Mouse (Mus musculus) 416B (cell line): ENCODE results near the gene Ntrk3.

ENCODE experiments used
- DNase-seq: peaks from one replicate; pipeline ENCODE4 v3.0.0; 2011; ENCODE audit warnings: low read depth

Ntrk3 gene

DNA sequence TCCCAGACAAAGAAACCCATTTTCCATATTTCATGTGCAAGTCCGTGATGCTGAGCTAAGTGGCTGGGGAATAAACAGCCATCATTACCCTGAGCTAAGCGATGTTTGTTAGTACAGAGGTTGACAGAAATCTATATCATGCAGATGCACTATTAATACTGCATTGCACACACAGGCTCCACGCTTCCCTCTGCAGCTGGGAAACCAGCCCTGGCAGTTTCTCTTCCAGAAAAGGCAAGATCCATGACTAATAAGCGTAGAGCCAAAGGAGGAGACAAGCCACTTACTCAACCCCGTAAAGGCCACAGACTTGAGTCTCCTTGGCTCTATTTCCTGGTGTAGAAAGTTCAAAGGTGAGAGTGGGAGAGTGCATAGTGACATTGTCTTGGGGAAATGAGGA, 390.3 kb downstream of the Ntrk3 start:
- no peak for DNase-seq

- no peak for DNase-seq
These were observed 404.4 kb downstream of the Ntrk3 start for GRCm38 (mm10) chr7:78333422-78333821.

DNA sequence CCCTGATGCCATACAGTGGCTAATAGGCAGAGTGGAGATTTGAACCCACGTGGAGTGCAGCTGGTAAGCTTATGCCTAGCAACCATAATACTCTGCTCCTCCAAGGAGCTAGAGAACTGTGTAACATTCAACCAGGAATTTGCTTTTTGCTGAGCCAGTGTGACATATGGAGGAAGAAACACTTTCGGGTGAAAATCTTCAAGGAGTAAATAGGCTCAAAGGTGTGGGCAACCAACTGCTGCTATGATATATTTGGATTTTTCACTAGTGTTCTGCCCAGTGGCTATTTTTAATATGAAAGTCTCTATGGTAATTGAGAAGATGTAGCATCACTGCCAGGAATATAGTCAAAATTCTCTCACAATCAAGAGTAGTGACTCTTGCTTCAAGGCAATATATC, 409.5 kb downstream of the Ntrk3 start:
- no peak for DNase-seq

DNA sequence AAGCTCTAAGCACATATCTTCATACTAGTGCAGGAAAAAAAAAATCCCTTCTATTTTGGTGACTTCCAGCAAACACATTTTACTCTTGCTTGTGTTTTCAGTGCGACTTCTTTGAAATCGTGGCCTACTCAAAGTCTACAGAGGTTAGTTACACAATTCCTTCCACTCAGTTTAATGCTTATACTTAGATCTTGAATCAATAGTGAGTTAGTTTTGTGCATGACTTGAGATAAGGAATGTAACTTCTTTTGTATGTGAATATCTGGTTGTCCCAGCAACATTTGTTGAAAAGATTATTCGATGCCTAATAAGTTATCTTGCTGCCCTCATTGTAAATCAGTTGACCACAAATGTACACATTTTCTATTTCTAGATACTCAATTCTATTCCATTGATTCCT, 411.6 kb downstream of the Ntrk3 start:
- DNase-seq, result no peak

DNA sequence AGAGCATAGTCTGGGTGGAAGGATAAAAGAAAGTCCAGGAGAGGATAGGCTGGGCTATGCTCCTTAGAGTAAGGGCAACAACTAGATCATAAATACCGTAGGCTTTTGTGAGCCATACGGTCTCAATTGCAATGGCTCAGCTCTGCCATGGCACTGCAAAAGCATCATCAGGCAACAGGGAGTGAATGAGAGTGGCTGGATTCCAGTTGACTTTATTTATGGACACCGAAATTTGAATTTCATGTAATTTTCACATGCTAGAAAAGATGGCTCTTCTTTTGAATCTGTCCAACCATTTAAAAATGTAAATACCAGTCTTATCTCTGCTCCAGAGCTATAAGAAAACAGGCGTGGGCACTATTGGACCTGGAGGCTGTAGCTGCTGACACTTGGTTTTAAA, 419.2 kb downstream of the Ntrk3 start:
- no peak for DNase-seq

DNA sequence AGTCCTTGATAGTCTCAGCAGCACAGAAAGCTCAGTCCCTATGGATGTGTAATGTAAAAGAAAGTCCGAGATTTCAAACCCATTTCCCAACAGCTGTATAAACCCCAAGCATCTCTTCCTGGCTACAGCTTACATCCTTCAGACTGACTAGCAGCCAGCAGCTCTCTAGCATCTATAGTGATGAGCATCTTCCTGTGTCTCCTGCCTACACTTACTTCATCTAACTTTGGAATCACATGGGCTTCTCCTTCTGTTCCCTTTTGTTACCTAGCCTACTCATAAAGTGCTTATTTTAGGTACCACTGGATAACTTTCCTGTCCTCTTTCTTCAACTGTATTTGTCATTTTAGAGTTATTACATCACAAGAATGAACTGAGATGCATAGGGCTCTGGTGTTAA, 432.0 kb downstream of the Ntrk3 start:
- DNase-seq, result no peak

DNA sequence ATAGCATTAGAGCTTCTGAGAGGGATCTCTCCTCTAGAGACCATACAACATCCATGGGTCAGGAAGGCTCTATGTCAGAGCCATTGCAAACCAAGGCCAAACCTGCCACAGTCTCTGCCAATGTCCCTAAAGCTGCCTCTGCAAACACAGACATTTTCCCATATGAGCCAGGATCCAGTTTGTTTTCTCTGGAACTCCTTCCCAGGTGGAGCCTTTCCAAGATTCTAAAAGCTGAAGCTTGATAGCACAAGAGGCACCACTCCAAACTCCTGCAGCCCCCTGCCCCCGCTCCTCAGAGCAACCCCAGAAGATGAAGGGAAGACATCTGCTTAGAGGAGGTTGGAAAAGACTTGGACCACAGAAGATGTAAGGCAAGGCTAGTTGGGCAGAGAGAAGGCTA, 432.8 kb downstream of the Ntrk3 start:
- no peak for DNase-seq

DNA sequence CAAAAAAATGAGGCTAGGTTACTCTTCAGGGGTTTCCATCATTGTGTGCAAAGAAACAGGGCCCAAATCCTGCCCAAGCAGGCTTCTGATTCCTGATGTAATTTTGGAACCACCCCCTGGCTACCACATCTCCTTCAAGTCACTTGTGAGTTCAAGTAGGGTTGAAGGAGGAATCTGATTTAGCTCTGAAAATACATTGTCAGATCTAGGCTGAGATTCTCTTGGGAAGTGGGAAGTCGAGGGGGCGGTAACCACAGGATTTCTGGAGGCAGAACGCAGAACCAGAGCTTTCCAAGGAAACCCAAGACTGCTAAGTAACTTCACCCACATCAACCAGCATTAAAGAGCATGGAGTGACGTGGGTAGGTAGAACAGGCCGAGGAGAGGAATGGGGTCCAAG, 440.5 kb downstream of the Ntrk3 start:
- DNase-seq, result no peak

GRCm38 (mm10) chr7:78294322-78294721, 443.5 kb downstream of the Ntrk3 start:
- DNase-seq, result no peak

- DNase-seq, result no peak
These were observed 447.6 kb downstream of the Ntrk3 start for GRCm38 (mm10) chr7:78290186-78290585.

DNA sequence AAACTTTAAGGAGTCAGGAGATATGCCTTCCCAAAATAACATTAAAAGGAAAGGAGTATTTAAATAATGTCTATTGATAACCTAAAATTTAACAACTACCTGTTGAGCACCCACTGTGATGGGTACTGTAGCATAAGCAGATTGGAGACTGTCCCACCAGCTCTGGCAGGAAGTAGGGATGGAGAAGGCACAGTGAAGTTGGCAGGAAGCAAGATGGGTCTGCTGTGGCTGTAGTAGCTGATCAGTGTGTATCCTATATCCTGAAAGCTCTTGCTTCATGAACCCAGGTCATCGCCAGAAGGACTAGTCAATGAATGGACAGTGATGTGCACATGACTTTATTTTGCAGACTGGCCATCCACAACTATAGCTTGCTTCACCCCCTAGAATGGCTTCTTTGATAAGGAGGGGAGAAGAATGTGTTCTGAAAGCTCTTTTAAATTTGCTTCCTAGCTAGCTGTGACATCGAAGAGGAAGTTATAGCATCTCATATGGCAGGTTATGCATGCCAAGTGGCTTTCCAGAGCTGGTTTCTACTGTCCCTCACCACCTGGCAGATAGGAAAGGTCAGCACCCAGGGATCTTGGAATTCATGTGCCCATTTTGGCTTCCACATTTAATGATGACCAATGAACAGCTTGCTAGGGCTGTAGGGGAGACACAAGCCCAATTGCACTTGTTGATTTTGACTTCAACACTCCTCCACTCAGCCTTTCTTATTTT, 451.1 kb downstream of the Ntrk3 start:
- DNase-seq, result no peak

DNA sequence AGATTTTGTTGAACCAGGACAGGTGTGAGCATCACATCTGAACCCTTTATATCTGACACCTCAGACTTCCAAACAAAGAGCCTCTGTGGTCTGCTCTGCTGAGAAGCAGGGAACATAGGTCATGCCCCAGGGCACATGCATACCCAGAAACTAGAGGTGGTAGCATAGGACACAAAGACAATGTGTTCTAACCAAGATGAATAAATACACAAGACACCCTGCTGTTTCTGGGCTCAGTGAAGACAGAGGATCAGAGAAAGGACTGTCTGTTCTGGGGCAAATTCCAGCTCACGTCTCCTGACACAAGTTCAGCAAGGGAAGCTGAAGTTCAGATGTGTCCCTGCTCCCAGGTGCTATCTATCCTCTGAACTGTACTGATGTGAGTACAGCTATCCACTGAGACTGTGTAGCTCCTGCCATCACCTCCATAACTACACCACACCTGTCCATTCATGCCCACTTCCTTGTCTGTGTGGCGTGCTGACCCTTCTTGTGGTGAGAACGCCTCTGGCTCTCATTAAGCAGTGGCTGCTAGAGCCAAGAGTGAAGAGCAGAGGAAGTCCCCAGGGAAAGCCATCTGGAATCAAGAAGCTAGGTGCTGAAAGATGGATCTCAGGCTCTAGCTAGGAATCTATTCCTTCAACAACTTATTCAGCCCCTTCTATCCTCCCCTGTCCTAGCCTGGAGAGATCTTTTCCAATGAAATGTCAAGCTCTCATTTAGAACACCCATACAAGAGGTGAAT, 468.1 kb downstream of the Ntrk3 start:
- DNase-seq, result no peak

DNA sequence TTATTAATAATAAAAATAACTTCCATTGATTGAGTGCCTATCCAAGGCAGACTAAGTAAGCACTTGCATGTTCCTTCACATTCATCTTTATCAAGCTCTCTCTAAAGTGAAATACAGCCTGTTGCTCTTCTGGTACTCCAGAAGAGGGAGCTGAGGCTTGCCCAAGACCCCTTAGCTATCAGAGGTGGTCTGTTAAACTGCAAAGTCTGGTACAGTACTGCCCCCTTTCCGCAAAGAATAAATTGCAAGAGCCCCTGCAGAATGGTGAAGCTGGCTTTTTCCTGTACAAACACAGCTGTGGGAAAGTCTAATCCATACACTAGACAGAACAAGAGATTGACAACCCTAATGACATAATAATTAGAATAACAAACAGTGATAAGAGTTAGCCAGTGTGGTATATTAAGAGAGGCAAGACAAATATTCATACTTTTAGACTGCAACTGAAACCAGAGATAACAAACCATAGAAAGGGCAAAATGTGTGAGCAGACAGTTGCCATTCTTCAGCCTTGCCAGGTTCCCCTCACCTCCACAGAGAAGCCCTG, 470.3 kb downstream of the Ntrk3 start:
- no peak for DNase-seq

- no peak for DNase-seq
These were observed 473.3 kb downstream of the Ntrk3 start for GRCm38 (mm10) chr7:78264432-78265002.

GRCm38 (mm10) chr7:78261420-78262125, 476.2 kb downstream of the Ntrk3 start:
- no peak for DNase-seq

- no peak for DNase-seq
These were observed 479.7 kb downstream of the Ntrk3 start for GRCm38 (mm10) chr7:78258151-78258550.

GRCm38 (mm10) chr7:78253777-78254385, 483.9 kb downstream of the Ntrk3 start:
- DNase-seq, result no peak

DNA sequence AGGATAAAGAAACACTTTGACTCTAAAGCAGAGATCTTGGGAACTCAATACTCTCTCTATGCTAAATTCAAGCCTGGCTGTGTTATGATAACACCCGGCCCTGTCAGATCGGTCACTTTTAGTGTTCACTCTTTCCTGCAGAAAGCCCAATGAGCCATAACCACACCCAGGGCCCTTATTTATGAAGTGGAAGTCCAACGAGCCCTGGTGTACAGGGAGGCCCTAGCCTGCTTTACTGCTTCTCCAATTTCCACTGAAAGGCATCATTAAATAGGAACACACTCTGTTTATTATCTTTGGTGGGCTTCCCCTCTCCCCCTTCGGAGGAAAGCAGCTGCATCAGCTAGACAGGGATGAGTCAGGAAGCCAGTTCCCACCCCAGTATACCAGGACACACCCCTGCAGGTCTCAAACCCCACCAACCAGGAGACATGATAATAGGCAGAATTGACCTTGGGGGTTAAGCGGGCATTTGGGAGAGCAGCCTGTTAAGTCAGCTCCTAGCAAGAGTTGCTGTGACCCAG, 489.6 kb downstream of the Ntrk3 start:
- no peak for DNase-seq

DNA sequence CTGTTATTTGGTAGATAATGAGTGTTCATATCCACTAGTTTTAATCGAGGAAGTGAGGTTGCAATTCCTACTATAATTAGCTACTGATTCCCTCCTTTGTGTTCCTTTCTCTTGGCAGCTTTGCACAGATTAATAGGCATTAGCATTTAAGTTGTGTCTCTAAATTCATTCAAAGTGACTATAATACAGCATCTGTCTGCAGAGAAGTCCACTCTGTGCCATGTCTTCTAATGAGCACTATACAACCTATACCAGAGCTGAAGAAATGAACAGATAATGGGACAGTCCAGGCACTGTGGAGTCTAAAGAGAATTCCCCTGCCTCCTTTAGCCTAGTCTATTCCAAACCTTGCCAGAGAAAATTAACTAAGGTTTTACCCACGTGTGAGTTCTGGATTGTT, 498.8 kb downstream of the Ntrk3 start:
- DNase-seq, result no peak

GRCm38 (mm10) chr7:78221668-78222067, 516.1 kb downstream of the Ntrk3 start:
- no peak for DNase-seq

- DNase-seq, result no peak
These were observed 516.9 kb downstream of the Ntrk3 start for GRCm38 (mm10) chr7:78220949-78221348.
